Mouse (Mus musculus) megakaryocyte, embryonic 14.5 days (primary cell): Measurements from ENCODE around the gene Zfp874a. TPM values are rescaled to one million over a fixed set of nuclear protein-coding genes. Genes with fewer than 3 reads are reported as not detected.
"Not testable (repeated sequence)": the region's sequence is repeated elsewhere in the genome, so short reads cannot be mapped to it uniquely, and the experiment has no call there.

Experiments used
- H3K27me3 ChIP-seq: replicated peaks from 2 replicates; pipeline ENCODE3; 2012; ENCODE audit warnings: inconsistent platforms
- H3K36me3 ChIP-seq: replicated peaks from 2 replicates; pipeline ENCODE3; 2012; ENCODE audit warnings: low read length, inconsistent platforms, mixed read lengths
- H3K4me1 ChIP-seq: 2 replicates; pipeline ENCODE4 v1.6.1; 2012; ENCODE audit warnings: inconsistent platforms
- H3K4me3 ChIP-seq: replicated peaks from 2 replicates; pipeline ENCODE3; 2012; ENCODE audit warnings: moderate library complexity, mild to moderate bottlenecking, inconsistent platforms
- H3K9me3 ChIP-seq: 2 replicates; pipeline ENCODE4 v1.6.1; 2012; ENCODE audit warnings: inconsistent platforms
- FLI1 ChIP-seq: IDR thresholded peaks from 2 replicates; pipeline ENCODE4 v1.6.1; 2012; ENCODE audit warnings: low read length, inconsistent platforms, mixed read lengths
- GATA1 ChIP-seq: IDR thresholded peaks from 3 replicates; pipeline ENCODE4 v1.6.1; 2012; ENCODE audit warnings: mixed read lengths, low read length, inconsistent platforms, borderline replicate concordance
- polyA plus RNA-seq: library from polyadenylated mRNA; stranded (reverse); fragments of >175 nt; gene quantifications from 2 replicates; pipeline ENCODE4 v1.2.3, GENCODE M21; 2012; ENCODE audit warnings: low replicate concordance; ENCODE audit not compliant: insufficient read depth

Zfp874a gene
- polyA plus RNA-seq = 0.13 TPM in 1 of 2 replicates, not detected in the other

DNA sequence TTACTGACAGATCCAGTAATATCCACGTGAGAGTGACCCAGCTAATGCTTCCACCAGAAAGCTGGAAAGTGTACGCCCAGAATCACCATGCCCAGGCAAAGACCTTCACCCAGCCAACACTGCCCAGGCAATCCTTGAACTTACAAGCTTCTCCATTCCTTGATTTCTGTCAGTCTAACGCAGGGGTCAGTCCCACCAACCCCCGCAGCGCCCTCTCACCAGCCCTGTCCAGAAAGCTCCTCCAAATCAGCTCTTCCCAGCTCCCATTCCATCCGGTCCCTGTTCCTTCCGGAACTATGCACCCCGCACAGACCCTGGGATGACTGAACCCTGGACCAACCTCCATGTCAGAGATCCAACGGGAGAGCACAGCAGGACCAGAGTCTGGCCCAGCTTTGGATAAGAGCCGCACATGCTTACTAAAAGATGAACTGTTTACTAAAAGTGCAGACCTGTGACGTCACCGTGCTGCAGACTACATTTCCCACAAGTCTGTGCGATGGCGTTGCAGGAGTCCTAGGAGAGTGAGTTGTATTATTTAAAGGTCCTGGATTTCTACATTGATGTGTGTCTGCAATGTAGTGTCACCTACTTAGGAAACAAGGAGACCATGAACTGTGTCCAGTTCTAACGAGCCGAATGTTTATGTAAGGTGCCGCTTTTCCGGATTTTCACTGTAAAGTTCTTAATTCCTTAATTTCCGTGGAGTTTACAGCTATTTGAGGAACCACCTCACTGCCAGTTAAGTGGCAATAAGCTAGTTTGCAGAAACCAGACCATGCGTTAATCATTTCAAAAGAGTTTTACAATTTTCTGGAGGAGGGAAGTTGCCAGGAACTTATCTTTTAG is at the start of gene Zfp874a:
Zfp874a (minus strand) TSS at position 453 of the 849 bp plus-strand sequence.
- no peaks in the 10 kb centered on the region for H3K27me3 ChIP-seq
- no peaks in the 10 kb centered on the region for H3K9me3 ChIP-seq
- H3K36me3 ChIP-seq = peaks cover 30% of the 10 kb centered on the region
- TF ChIP-seq FLI1 (no peak), GATA1 (no peak)
- peak within 1 kb of the TSS; percentile 92 for H3K4me3 ChIP-seq
- H3K4me1 ChIP-seq = peaks cover 16% of the 10 kb centered on the region

GRCm38 (mm10) chr13:67500908-67501307 is 49.5 kb upstream of the Zfp874a start:
- Histone ChIP-seq H3K27me3 (no peaks in the 10 kb centered on the region), H3K4me1 (peaks cover 24% of the 10 kb centered on the region), H3K4me3 (peak overlapping the region; percentile 91), H3K9me3 (no peaks in the 10 kb centered on the region), H3K36me3 (peaks cover 12% of the 10 kb centered on the region)
- TF ChIP-seq GATA1 = no peak
- TF ChIP-seq FLI1 = no peak

DNA sequence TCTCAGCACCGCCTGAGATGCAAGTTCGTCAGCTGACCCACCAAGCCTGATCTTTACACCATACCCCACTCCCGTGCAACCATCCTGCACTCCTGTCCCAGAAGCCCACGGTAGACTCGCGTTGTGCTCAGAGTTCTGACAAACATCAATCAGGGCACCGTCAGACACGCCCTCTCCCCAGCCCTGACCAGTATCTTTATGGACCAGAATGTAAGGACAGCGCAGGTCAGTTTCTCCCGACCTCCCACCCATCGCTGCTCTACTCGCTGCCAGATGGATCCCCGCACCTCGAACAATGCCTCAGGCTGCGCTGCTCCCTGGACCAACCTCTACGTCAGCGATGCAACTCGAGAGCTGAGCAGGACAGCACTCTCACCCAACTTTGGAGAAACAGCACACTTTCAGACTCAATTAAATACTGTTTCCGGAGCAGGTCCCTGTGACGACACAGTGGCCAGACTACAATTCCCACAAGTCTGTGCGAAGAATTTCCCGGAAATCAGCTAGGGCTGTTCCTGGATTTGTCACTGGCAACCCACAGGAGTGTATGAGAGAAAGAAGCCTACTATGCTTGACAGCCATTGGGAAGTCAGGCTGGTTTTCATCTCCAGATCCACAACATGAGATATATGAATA is 48.8 kb upstream of the Zfp874a start, which contains the start of gene Zfp58:
Zfp58 (minus strand) TSS at position 472 of the 636 bp plus-strand sequence.
- peaks cover 17% of the 10 kb centered on the region for H3K36me3 ChIP-seq
- H3K27me3 ChIP-seq = no peaks in the 10 kb centered on the region
- peaks cover 24% of the 10 kb centered on the region for H3K4me1 ChIP-seq
- peak within 1 kb of the TSS; percentile 91 for H3K4me3 ChIP-seq
- H3K9me3 ChIP-seq = peaks cover 1% of the 10 kb centered on the region; the same call in 1 of the 2 replicates
- no peak for TF ChIP-seq FLI1
- no peak for TF ChIP-seq GATA1

- TF ChIP-seq GATA1 = no peak
- TF ChIP-seq FLI1 = no peak
- H3K27me3 ChIP-seq = no peaks in the 10 kb centered on the region
- peaks cover 30% of the 10 kb centered on the region for H3K9me3 ChIP-seq
- H3K4me3 ChIP-seq = no peak overlapping the region
- peaks cover 16% of the 10 kb centered on the region for H3K4me1 ChIP-seq
- peaks cover 62% of the 10 kb centered on the region for H3K36me3 ChIP-seq
Measured at GRCm38 (mm10) chr13:67495631-67496030, 44.2 kb upstream of the Zfp874a start.

DNA sequence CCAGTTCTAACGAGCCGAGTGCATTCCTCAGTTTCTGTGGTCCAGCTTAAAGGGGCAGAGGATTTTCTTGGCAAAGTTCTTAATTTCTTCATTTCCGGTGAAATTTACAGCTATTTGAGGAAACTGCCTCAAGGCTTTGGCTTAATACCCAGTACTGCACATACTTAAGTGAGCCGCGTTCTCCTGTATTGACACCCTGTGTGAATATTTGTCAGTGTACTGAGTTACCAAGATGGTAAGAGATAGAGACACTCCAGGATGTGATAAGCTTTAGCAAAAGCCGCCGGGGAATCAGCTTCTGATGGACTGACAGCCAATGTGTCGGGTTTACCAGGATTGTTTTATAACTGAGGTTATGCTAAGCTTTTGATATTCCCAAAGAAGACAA is 33.0 kb upstream of the Zfp874a start:
- no peak for TF ChIP-seq GATA1
- no peak for TF ChIP-seq FLI1
- peaks cover 42% of the 10 kb centered on the region for H3K36me3 ChIP-seq
- H3K4me1 ChIP-seq = peaks cover 23% of the 10 kb centered on the region
- peak overlapping the region; percentile 89 for H3K4me3 ChIP-seq
- 0 out of 2 replicates have a peak, but pooled peaks cover 3% of the 10 kb centered on the region for H3K9me3 ChIP-seq
- H3K27me3 ChIP-seq = no peaks in the 10 kb centered on the region

DNA sequence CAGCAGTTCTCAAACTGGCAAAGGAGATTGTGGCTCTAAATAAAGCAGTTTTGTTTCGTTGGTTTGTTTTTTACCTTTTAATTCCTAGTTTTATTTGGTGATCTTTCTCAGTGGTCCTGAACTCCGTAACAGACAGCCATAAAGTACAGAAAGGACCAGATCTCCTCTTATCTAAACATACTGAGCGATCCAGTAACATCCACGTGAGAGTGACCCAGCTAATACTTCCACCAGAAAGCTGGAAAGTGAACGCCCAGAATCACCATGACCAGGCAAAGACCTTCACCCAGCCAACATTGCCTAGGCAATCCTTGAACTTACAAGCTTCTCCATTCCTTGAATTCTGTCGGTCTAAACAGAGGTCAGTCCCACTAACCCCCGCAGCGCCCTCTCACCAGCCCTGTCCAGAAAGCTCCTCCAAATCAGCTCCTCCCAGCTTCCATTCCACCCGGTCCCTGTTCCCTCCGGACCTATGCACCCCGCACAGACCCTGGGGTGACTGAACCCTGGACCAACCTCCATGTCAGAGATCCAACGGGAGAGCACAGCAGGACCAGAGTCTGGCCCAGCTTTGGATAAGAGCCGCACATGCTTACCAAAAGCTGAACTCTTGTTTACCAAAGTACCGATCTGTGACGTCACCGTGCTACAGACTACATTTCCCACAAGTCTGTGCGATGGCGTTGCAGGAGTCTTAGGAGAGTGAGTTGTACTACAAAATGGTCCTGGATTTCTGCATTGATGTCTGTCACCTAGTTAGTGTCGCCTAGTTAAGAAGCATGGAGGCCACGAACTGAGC is 32.4 kb upstream of the Zfp874a start, which contains the start of gene Zfp874b:
Zfp874b (minus strand) TSS at position 634 of the 799 bp plus-strand sequence.
- peaks cover 23% of the 10 kb centered on the region for H3K4me1 ChIP-seq
- H3K36me3 ChIP-seq = peaks cover 42% of the 10 kb centered on the region
- peak within 1 kb of the TSS; percentile 89 for H3K4me3 ChIP-seq
- no peaks in the 10 kb centered on the region for H3K9me3 ChIP-seq
- TF ChIP-seq FLI1 = no peak
- no peak for TF ChIP-seq GATA1
- no peaks in the 10 kb centered on the region for H3K27me3 ChIP-seq

GRCm38 (mm10) chr13:67481528-67481927 is 30.1 kb upstream of the Zfp874a start:
- TF ChIP-seq FLI1 = no peak
- no peak for TF ChIP-seq GATA1
- Histone ChIP-seq H3K27me3 (no peaks in the 10 kb centered on the region), H3K4me1 (peaks cover 23% of the 10 kb centered on the region), H3K9me3 (no peaks in the 10 kb centered on the region), H3K36me3 (peaks cover 42% of the 10 kb centered on the region), H3K4me3 (peak overlapping the region; percentile 23)

DNA sequence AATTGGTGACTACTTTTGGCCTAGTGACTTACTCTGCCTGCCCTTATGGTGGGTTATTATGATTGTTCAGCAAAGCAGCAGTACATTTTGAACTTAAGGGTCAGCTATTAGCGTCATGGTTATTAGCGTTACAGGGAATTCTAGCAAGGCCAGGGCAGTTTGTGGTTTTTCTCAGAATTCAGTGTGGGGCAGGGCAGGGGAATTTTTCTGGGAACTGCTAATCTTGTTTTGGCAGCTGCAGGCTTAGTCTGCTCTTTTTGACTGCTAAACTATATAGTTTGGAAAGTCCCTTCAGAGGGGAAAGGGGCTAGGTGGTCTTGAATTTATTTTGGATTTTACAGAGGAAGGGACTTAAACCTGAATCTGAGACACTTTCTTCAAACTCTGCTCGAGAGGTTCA is 17.9 kb upstream of the Zfp874a start:
- Histone ChIP-seq H3K36me3 (peaks cover 38% of the 10 kb centered on the region), H3K4me3 (no peak overlapping the region), H3K9me3 (peaks cover 8% of the 10 kb centered on the region; the same call in 1 of the 2 replicates), H3K27me3 (no peaks in the 10 kb centered on the region), H3K4me1 (peaks cover 8% of the 10 kb centered on the region; the same call in 1 of the 2 replicates)
- TF ChIP-seq GATA1 = no peak
- no peak for TF ChIP-seq FLI1

DNA sequence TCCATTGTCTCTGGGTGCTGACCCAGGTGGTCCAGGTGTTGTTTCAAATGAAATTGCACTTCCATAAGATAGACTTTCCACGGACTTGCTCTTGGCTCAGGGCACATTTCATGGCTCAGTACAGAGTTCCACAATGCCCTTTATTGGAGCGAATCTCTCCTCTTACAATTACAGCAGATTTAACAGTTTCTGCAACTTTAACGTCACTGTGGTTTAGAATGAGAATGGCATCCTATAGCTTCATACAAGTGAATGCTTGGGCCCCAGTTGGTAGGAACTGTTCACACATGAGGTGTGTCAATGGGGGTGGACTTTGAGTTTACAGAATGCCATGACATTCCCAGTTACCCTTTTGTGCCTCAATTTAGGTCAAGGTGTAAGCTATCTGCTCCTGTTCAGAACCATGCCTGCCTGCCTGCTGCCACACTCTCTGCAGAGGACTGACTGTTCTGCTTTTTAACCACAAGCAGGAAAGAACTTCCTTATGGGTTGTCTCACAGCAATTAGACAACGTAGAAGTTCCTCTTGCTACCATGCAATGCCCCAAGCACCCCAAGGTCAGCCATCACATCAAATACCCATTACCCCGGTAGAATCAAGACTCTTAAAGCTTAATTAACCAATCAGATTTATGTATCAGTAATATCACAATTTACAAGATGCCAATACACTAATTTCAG is 12.2 kb upstream of the Zfp874a start:
- not testable (repeated sequence) for H3K27me3 ChIP-seq, H3K4me3 ChIP-seq

More for the DNA sequence above, 12.2 kb upstream of the Zfp874a start:
- H3K36me3 ChIP-seq, H3K9me3 ChIP-seq, H3K4me1 ChIP-seq: not testable (repeated sequence)
